ENCODE assay signal across 10 mouse cellular contexts in genomic region chr4:155904318-155905102, GRCm38 (mm10). TPM values are rescaled to one million over a fixed set of nuclear protein-coding genes. Genes with fewer than 3 reads are reported as not detected.
A peak's percentile ranks its signal among the peaks of the same experiment; 100 is the strongest.
DNase-seq lines count a peak whose midpoint lies in the region; ATAC-seq and TF ChIP-seq lines count a peak whose summit lies in the region.
"Had no signal": no experiment of that assay in that cellular context is flagged by ENCODE, and none has a peak within 500 bp of the region (broad histone marks: within the 10 kb centered on the region; RNA-seq: fewer than 3 reads in every experiment).

No protein-coding gene starts in this region.

- intact Hi-C loops in left cerebral cortex, postnatal 25 days (cut with DNase I), result no loop called here

- TF ChIP-seq RAD21 in MEL (IDR thresholded peaks at IDR 0.05; ENCODE audit: low read depth, low read length), result peak; percentile 26

- WGBS in liver, embryonic 12.5 days (ENCODE audit: insufficient replicate concordance), result 86% methylated on average over 13 of the region's 13 CpGs
- 90% methylated on average over 13 of the region's 13 CpGs for WGBS in embryonic facial prominence, embryonic 14.5 days

- peak; percentile 17 to 53 for DNase-seq in adrenal gland, adult (ENCODE audit: inconsistent age in 2 of 2, low spot score in 1 of 2)
- DNase-seq in adrenal gland, postnatal 25 days, result no peak
- DNase-seq in liver (peak; percentile 48), MEL (ENCODE audit: low read depth, low spot score) (peak; percentile 73)
- DNase-seq in embryonic facial prominence, embryonic 14.5 days (ENCODE audit: low spot score), result peak; percentile 16
- DNase-seq in left cerebral cortex, postnatal 25 days (ENCODE audit: low spot score in 2 of 2), result peak; percentile 10 to 24
- DNase-seq in T-cell, adult 2 months (ENCODE audit: low spot score), result no peak

- H3K4me1 ChIP-seq in liver, embryonic 12.5 days, result no peaks in the 10 kb centered on the region
- no peaks in the 10 kb centered on the region for H3K4me1 ChIP-seq in MEL (ENCODE audit: control insufficient read depth in 1 of 2, insufficient read depth in 2 of 2, low read length in 2 of 2)
- no peaks in the 10 kb centered on the region for H3K4me1 ChIP-seq in embryonic facial prominence, embryonic 14.5 days (ENCODE audit: control insufficient read depth, insufficient read depth, low read length)
- H3K4me1 ChIP-seq: limb, embryonic 12.5 days had no signal

- H3K36me3 ChIP-seq in liver, embryonic 12.5 days, result peaks cover 73% of the 10 kb centered on the region
- H3K36me3 ChIP-seq in MEL (ENCODE audit: control insufficient read depth in 1 of 2, insufficient read depth in 2 of 2, low read length in 2 of 2), result peaks cover 0 to 2% of the 10 kb centered on the region in 2 experiments; a peak in 1 of 4 replicates
- H3K36me3 ChIP-seq in embryonic facial prominence, embryonic 14.5 days (ENCODE audit: control insufficient read depth, insufficient read depth, low read length), result peaks cover 67% of the 10 kb centered on the region

- no peaks in the 10 kb centered on the region for H3K9me3 ChIP-seq in liver, embryonic 12.5 days (replicated peaks)
- H3K9me3 ChIP-seq in MEL (replicated peaks; ENCODE audit: insufficient read depth, low read length), result no peaks in the 10 kb centered on the region
- no peaks in the 10 kb centered on the region for H3K9me3 ChIP-seq in embryonic facial prominence, embryonic 14.5 days (ENCODE audit: control insufficient read depth, low read length)
- H3K9me3 ChIP-seq: limb, embryonic 12.5 days had no signal

- TF ChIP-seq EP300 in MEL (IDR thresholded peaks at IDR 0.05; ENCODE audit: low read depth in 1 of 2, low read length in 2 of 2), result no peak

- no peaks in the 10 kb centered on the region for H3K27me3 ChIP-seq in liver, embryonic 12.5 days (replicated peaks)
- no peaks in the 10 kb centered on the region for H3K27me3 ChIP-seq in MEL (ENCODE audit: control insufficient read depth in 1 of 2, insufficient read depth in 2 of 2, low read length in 2 of 2)
- no peaks in the 10 kb centered on the region for H3K27me3 ChIP-seq in embryonic facial prominence, embryonic 14.5 days (replicated peaks; ENCODE audit: control insufficient read depth, insufficient read depth, low read length)
- H3K27me3 ChIP-seq: limb, embryonic 12.5 days had no signal

- no peak overlapping the region for H3K4me2 ChIP-seq in liver, embryonic 12.5 days
- H3K4me2 ChIP-seq in embryonic facial prominence, embryonic 14.5 days (ENCODE audit: low read depth, low read length), result no peak overlapping the region
- H3K4me2 ChIP-seq: limb, embryonic 12.5 days had no signal

- ATAC-seq in liver, embryonic 12.5 days, result no peak
- ATAC-seq in embryonic facial prominence, embryonic 14.5 days (ENCODE audit: low read depth), result no peak

- no peaks in the 10 kb centered on the region for H3K79me2 ChIP-seq in MEL (ENCODE audit: control insufficient read depth, insufficient read depth, low read length, poor library complexity)

- no peak overlapping the region for H3K4me3 ChIP-seq in liver, embryonic 12.5 days
- no peak overlapping the region for H3K4me3 ChIP-seq in MEL (ENCODE audit: control insufficient read depth in 1 of 2, insufficient read depth in 1 of 2, low read depth in 2 of 2, low read length in 2 of 2)
- H3K4me3 ChIP-seq in embryonic facial prominence, embryonic 14.5 days (ENCODE audit: low read depth, low read length), result no peak overlapping the region
- H3K4me3 ChIP-seq: erythroblast, embryonic 14.5 days; limb, embryonic 12.5 days had no signal

- H3K27ac ChIP-seq in liver, embryonic 12.5 days, result no peak overlapping the region
- no peak overlapping the region for H3K27ac ChIP-seq in MEL (ENCODE audit: control insufficient read depth, low read depth, low read length)
- no peak overlapping the region for H3K27ac ChIP-seq in embryonic facial prominence, embryonic 14.5 days (replicated peaks; ENCODE audit: low read depth, low read length)
- H3K27ac ChIP-seq: limb, embryonic 12.5 days had no signal

- no peak overlapping the region for H3K9ac ChIP-seq in liver, embryonic 12.5 days
- no peak overlapping the region for H3K9ac ChIP-seq in MEL (ENCODE audit: control insufficient read depth, low read depth, low read length, poor library complexity, severe bottlenecking)
- H3K9ac ChIP-seq in embryonic facial prominence, embryonic 14.5 days (ENCODE audit: low read depth, low read length), result no peak overlapping the region
- H3K9ac ChIP-seq: limb, embryonic 12.5 days had no signal

- peak; percentile 28 to 71 (median 53); a peak in 5 of 6 replicates for TF ChIP-seq CTCF in MEL (IDR thresholded peaks at IDR 0.05 in 2 of 3, conservative IDR thresholded peaks at IDR 0.05 in 1 of 3; ENCODE audit: control insufficient read depth in 1 of 3, insufficient read depth in 1 of 3, low read depth in 2 of 3, low read length in 3 of 3, poor library complexity in 1 of 3, severe bottlenecking in 1 of 3)

- no peak for TF ChIP-seq POLR2A in MEL (IDR thresholded peaks at IDR 0.05; ENCODE audit: control insufficient read depth in 1 of 2, insufficient read depth in 1 of 2, low read depth in 1 of 2, low read length in 2 of 2, poor library complexity in 1 of 2)

TF ChIP-seq in MEL, 35 proteins besides CTCF, POLR2A, EP300 and RAD21:
- peak; percentile 30; the same call in 1 of the 2 replicates for TF ChIP-seq SMC3 (IDR thresholded peaks at IDR 0.05; ENCODE audit: low read depth, low read length)
- TF ChIP-seq TBP (IDR thresholded peaks at IDR 0.05; ENCODE audit: low read depth, low read length), result no peak
TF ChIP-seq in MEL: peak in this region for 1.

RNA-seq across cellular contexts. Expression of gene Acap3, which starts 12.9 kb away (rescaled TPM):
- 23.6 and 27.1 TPM in 2 replicates for total RNA-seq in adrenal gland, postnatal 25 days (2021)
- 13.4 and 13.6 TPM in 2 replicates for polyA plus RNA-seq in liver, embryonic 12.5 days (2016; fragmentation: Nextera tagmentation; extraction: Ambion mirVana)
- 17.6 and 24.5 TPM in 2 replicates for total RNA-seq in MEL (2012; rRNA removed)
- 10 to 100 TPM in 1 of 2 experiments, not detected in 1; 39.1 TPM for polyA plus RNA-seq in MEL (2012; ENCODE audit: insufficient read depth in 1 of 2, insufficient read length in 2 of 2, low read depth in 1 of 2, low replicate concordance in 2 of 2, missing spikeins in 1 of 2)
- 23.9 and 24.2 TPM in 2 replicates for polyA plus RNA-seq in embryonic facial prominence, embryonic 14.5 days (2014; fragmentation: Nextera tagmentation; extraction: Ambion mirVana)
- 100 to 1,000 TPM; 133 to 136 TPM for total RNA-seq in left cerebral cortex, postnatal 25 days (2021)

RNA-seq across cellular contexts. Expression of gene Pusl1, which starts 12.9 kb away (rescaled TPM):
- 36.3 and 38.8 TPM in 2 replicates for total RNA-seq in adrenal gland, postnatal 25 days (2021)
- 32.7 and 33.6 TPM in 2 replicates for polyA plus RNA-seq in liver, embryonic 12.5 days (2016; fragmentation: Nextera tagmentation; extraction: Ambion mirVana)
- total RNA-seq in MEL (2012; rRNA removed), result 50.0 and 65.2 TPM in 2 replicates
- 10 to 100 TPM in 1 of 2 experiments, not detected in 1; 68.4 TPM for polyA plus RNA-seq in MEL (2012; ENCODE audit: insufficient read depth in 1 of 2, insufficient read length in 2 of 2, low read depth in 1 of 2, low replicate concordance in 2 of 2, missing spikeins in 1 of 2)
- 48.3 and 49.4 TPM in 2 replicates for polyA plus RNA-seq in embryonic facial prominence, embryonic 14.5 days (2014; fragmentation: Nextera tagmentation; extraction: Ambion mirVana)
- 10 to 100 TPM; 60.5 to 65.5 TPM for total RNA-seq in left cerebral cortex, postnatal 25 days (2021)

RNA-seq across cellular contexts. Expression of gene Ints11, which starts 35.2 kb away (rescaled TPM):
- 32.4 and 36.9 TPM in 2 replicates for total RNA-seq in adrenal gland, postnatal 25 days (2021)
- 50.0 and 51.4 TPM in 2 replicates for polyA plus RNA-seq in liver, embryonic 12.5 days (2016; fragmentation: Nextera tagmentation; extraction: Ambion mirVana)
- total RNA-seq in MEL (2012; rRNA removed), result 78.9 and 82.5 TPM in 2 replicates
- 10 to 100 TPM in 1 of 2 experiments, not detected in 1; 96.8 TPM for polyA plus RNA-seq in MEL (2012; ENCODE audit: insufficient read depth in 1 of 2, insufficient read length in 2 of 2, low read depth in 1 of 2, low replicate concordance in 2 of 2, missing spikeins in 1 of 2)
- polyA plus RNA-seq in embryonic facial prominence, embryonic 14.5 days (2014; fragmentation: Nextera tagmentation; extraction: Ambion mirVana), result 53.5 and 68.4 TPM in 2 replicates
- 10 to 100 TPM; 38.1 to 38.5 TPM for total RNA-seq in left cerebral cortex, postnatal 25 days (2021)

RNA-seq across cellular contexts. Expression of gene Cptp, which starts 35.3 kb away (rescaled TPM):
- 13.8 and 23.0 TPM in 2 replicates for total RNA-seq in adrenal gland, postnatal 25 days (2021)
- polyA plus RNA-seq in liver, embryonic 12.5 days (2016; fragmentation: Nextera tagmentation; extraction: Ambion mirVana), result 10.3 and 10.8 TPM in 2 replicates
- total RNA-seq in MEL (2012; rRNA removed), result 10.9 and 14.0 TPM in 2 replicates
- 10 to 100 TPM in 1 of 2 experiments, not detected in 1; 22.6 TPM for polyA plus RNA-seq in MEL (2012; ENCODE audit: insufficient read depth in 1 of 2, insufficient read length in 2 of 2, low read depth in 1 of 2, low replicate concordance in 2 of 2, missing spikeins in 1 of 2)
- 15.6 and 16.5 TPM in 2 replicates for polyA plus RNA-seq in embryonic facial prominence, embryonic 14.5 days (2014; fragmentation: Nextera tagmentation; extraction: Ambion mirVana)
- 10 to 100 TPM; 25.5 to 31.8 TPM for total RNA-seq in left cerebral cortex, postnatal 25 days (2021)

RNA-seq across cellular contexts. Expression of gene Ube2j2, which starts 39.1 kb away (rescaled TPM):
- 71.7 and 76.6 TPM in 2 replicates for total RNA-seq in adrenal gland, postnatal 25 days (2021)
- 106 and 111 TPM in 2 replicates for polyA plus RNA-seq in liver, embryonic 12.5 days (2016; fragmentation: Nextera tagmentation; extraction: Ambion mirVana)
- 120 and 121 TPM in 2 replicates for total RNA-seq in MEL (2012; rRNA removed)
- polyA plus RNA-seq in MEL (2012; ENCODE audit: insufficient read depth in 1 of 2, insufficient read length in 2 of 2, low read depth in 1 of 2, low replicate concordance in 2 of 2, missing spikeins in 1 of 2), result 100 to 1,000 TPM in 1 of 2 experiments, not detected in 1; 172 TPM
- 107 and 113 TPM in 2 replicates for polyA plus RNA-seq in embryonic facial prominence, embryonic 14.5 days (2014; fragmentation: Nextera tagmentation; extraction: Ambion mirVana)
- total RNA-seq in left cerebral cortex, postnatal 25 days (2021), result 10 to 100 TPM; 71.9 to 72.7 TPM

Comparison
In these comparisons a context has a peak if more than half of its experiments do, and no peak if none do; other contexts are left out.
1. DNase-seq: peak in adrenal gland, adult (2 of 2), liver (single experiment), MEL (single experiment), embryonic facial prominence, embryonic 14.5 days (single experiment) and left cerebral cortex, postnatal 25 days (2 of 2); none in adrenal gland, postnatal 25 days (single experiment) and T-cell, adult 2 months (single experiment).